Mouse (Mus musculus) lung, adult 2 months (tissue): ENCODE measurements at regions not wholly inside any gene's neighbourhood (a gene's known extent, or its start where the extent isn't known, plus 50 kb on each side); places are given as distances from the start of the nearest gene placed in this dataset.

Experiments used
- DNase-seq: peaks from one replicate; pipeline ENCODE4 v3.0.0; 2022
- H3K4me1 ChIP-seq: fragments of 200-500 bp; 2 replicates; pipeline ENCODE4 v1.6.1; 2011; ENCODE audit warnings: low read length; ENCODE audit not compliant: control insufficient read depth, insufficient read depth
- H3K4me3 ChIP-seq: fragments of 200-500 bp; replicated peaks from 2 replicates; pipeline ENCODE3; 2011; ENCODE audit warnings: low read depth, mild to moderate bottlenecking, control low read depth, low read length; ENCODE audit errors: extremely low read depth
- CTCF ChIP-seq: fragments of 200-500 bp; IDR thresholded peaks from 2 replicates; pipeline ENCODE4 v1.5.1; 2011; ENCODE audit warnings: mild to moderate bottlenecking, low read length, control low read depth; ENCODE audit not compliant: insufficient read depth
- POLR2A ChIP-seq: fragments of 200-500 bp; IDR thresholded peaks from 2 replicates; pipeline ENCODE4 v1.6.1; 2011; ENCODE audit warnings: low read depth, mild to moderate bottlenecking, control low read depth, low read length, borderline replicate concordance; ENCODE audit errors: extremely low read depth
- WGBS: fragments of 180-500 bp; shearing (Covaris S2); methylation state at CpG from one replicate; pipeline ENCODE4 v1.1.7; 2018; 5-methylcytosine and 5-hydroxymethylcytosine counted together

GRCm38 (mm10) chr8:125367374-125367773, 202.2 kb downstream of the Sipa1l2 start:
- Histone ChIP-seq H3K4me3 (no peak overlapping the region), H3K4me1 (peaks cover 13% of the 10 kb centered on the region)
- TF ChIP-seq CTCF (no peak), POLR2A (no peak)
- WGBS, result 83% methylated on average over 4 of the region's 4 CpGs
- no peak for DNase-seq

GRCm38 (mm10) chr8:125365004-125365403, 204.6 kb downstream of the Sipa1l2 start:
- no peak for TF ChIP-seq POLR2A
- TF ChIP-seq CTCF, result no peak
- WGBS, result 73% methylated on average over 5 of the region's 5 CpGs

GRCm38 (mm10) chr8:125359456-125359855, 210.2 kb downstream of the Sipa1l2 start:
- H3K4me3 ChIP-seq, result no peak overlapping the region
- H3K4me1 ChIP-seq, result peaks cover under 1% of the 10 kb centered on the region; the same call in 1 of the 2 replicates
- TF ChIP-seq CTCF (no peak), POLR2A (no peak)
- WGBS, result 30% methylated on average over 2 of the region's 2 CpGs
- no peak for DNase-seq

More at GRCm38 (mm10) chr8:125365004-125365403, 204.6 kb downstream of the Sipa1l2 start:
- DNase-seq, result no peak
- Histone ChIP-seq H3K4me1 (peaks cover 10% of the 10 kb centered on the region), H3K4me3 (no peak overlapping the region)

GRCm38 (mm10) chr8:125357759-125358158, 211.8 kb downstream of the Sipa1l2 start:
- Histone ChIP-seq H3K4me3 (no peak overlapping the region), H3K4me1 (no peaks in the 10 kb centered on the region)
- TF ChIP-seq CTCF (no peak), POLR2A (no peak)
- WGBS, result 77% methylated on average over 3 of the region's 3 CpGs
- no peak for DNase-seq

- Histone ChIP-seq H3K4me1 (no peaks in the 10 kb centered on the region), H3K4me3 (no peak overlapping the region)
- no peak for DNase-seq
- no peak for TF ChIP-seq POLR2A
- 83% methylated on average over 7 of the region's 7 CpGs for WGBS
Observed at GRCm38 (mm10) chr8:125355059-125355509, 214.5 kb downstream of the Sipa1l2 start.

- TF ChIP-seq CTCF, result no peak
- no peak for TF ChIP-seq POLR2A
- DNase-seq, result no peak
- Histone ChIP-seq H3K4me3 (no peak overlapping the region), H3K4me1 (peaks cover 2% of the 10 kb centered on the region; the same call in 1 of the 2 replicates)
- WGBS, result 74% methylated on average over 3 of the region's 3 CpGs
Observed at GRCm38 (mm10) chr8:125352276-125352675, 217.3 kb downstream of the Sipa1l2 start.

GRCm38 (mm10) chr8:125351486-125352032, 218.0 kb downstream of the Sipa1l2 start:
- Histone ChIP-seq H3K4me1 (peaks cover 2% of the 10 kb centered on the region; the same call in 1 of the 2 replicates), H3K4me3 (no peak overlapping the region)
- DNase-seq, result no peak
- 48% methylated on average over 8 of the region's 8 CpGs for WGBS
- TF ChIP-seq CTCF, result no peak
- TF ChIP-seq POLR2A, result no peak

GRCm38 (mm10) chr8:125349290-125350025, 220.2 kb downstream of the Sipa1l2 start:
- Histone ChIP-seq H3K4me1 (peaks cover 2% of the 10 kb centered on the region; the same call in 1 of the 2 replicates), H3K4me3 (no peak overlapping the region)
- 18% methylated on average over 7 of the region's 7 CpGs for WGBS
- TF ChIP-seq POLR2A (no peak), CTCF (no peak)
- peak; percentile 30 for DNase-seq

- Histone ChIP-seq H3K4me3 (no peak overlapping the region), H3K4me1 (peaks cover 14% of the 10 kb centered on the region)
- TF ChIP-seq CTCF, result no peak
- 86% methylated on average over 8 of the region's 8 CpGs for WGBS
- no peak for DNase-seq
Observed at GRCm38 (mm10) chr8:125346182-125346581, 223.4 kb downstream of the Sipa1l2 start.

- WGBS, result 89% methylated on average over 10 of the region's 10 CpGs
- peaks cover 14% of the 10 kb centered on the region for H3K4me1 ChIP-seq
- TF ChIP-seq POLR2A (no peak), CTCF (no peak)
- DNase-seq, result no peak
- no peak overlapping the region for H3K4me3 ChIP-seq
Observed at GRCm38 (mm10) chr8:125345571-125345970, 224.0 kb downstream of the Sipa1l2 start.
